Mouse (Mus musculus): ENCODE measurements at regions not wholly inside any gene's neighbourhood (a gene's known extent, or its start where the extent isn't known, plus 50 kb on each side); places are given as distances from the start of the nearest gene placed in this dataset.

DNA sequence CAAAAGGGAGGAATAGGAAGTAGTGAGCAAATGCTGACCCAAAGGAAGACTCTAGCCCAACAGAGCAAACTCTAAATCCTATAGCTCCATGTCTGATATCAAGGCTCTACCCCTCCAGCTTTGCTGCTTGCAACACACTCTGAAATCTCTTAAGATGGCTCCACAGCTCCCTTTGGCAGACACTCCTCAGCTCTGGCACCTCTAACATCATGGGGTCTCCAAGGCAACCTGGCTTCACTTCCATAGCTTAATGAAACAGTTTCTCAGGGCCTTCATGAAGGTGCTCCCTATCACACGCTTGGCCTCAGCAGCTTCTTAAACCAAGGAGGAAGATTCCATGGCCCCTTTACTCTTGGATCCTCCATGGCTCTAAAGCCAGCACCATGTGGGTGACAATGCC lies 73.6 kb downstream of the Hes1 start:
- TF ChIP-seq CTCF (IDR thresholded peaks at IDR 0.05; ENCODE audit: control insufficient read depth, insufficient read depth, low read length) (no peak), POLR2A (IDR thresholded peaks at IDR 0.05; ENCODE audit: borderline replicate concordance, control insufficient read depth, low read depth, low read length) (no peak)
